20 mouse cellular contexts compared by ENCODE assay signal in genomic region chr16:19263235-19263634, GRCm38 (mm10). TPM values are rescaled to one million over a fixed set of nuclear protein-coding genes. Genes with fewer than 3 reads are reported as not detected.
DNase-seq lines count a peak whose midpoint lies in the region; ATAC-seq and TF ChIP-seq lines count a peak whose summit lies in the region.
"Had no signal": no experiment of that assay in that cellular context is flagged by ENCODE, and none has a peak within 500 bp of the region (broad histone marks: within the 10 kb centered on the region; RNA-seq: fewer than 3 reads in every experiment).

No protein-coding gene starts in this region.

- no peak for TF ChIP-seq EP300 in liver, postnatal 0 days (IDR thresholded peaks at IDR 0.05; ENCODE audit: low read depth)

- no peak for ATAC-seq in embryonic facial prominence, embryonic 11.5 days (replicated peaks; ENCODE audit: insufficient number of reproducible peaks, low FRiP score, low TSS enrichment, low read depth)
- no peak for ATAC-seq in liver, postnatal 0 days
- ATAC-seq in liver, embryonic 12.5 days, result no peak

- H3K27me3 ChIP-seq in embryonic facial prominence, embryonic 11.5 days (ENCODE audit: control insufficient read depth, insufficient read depth, low read length), result no peaks in the 10 kb centered on the region
- H3K27me3 ChIP-seq in embryonic facial prominence, embryonic 10.5 days (replicated peaks; ENCODE audit: low read depth, poor library complexity, severe bottlenecking), result no peaks in the 10 kb centered on the region
- H3K27me3 ChIP-seq in liver, postnatal 0 days (ENCODE audit: insufficient read depth, low read length), result no peaks in the 10 kb centered on the region
- no peaks in the 10 kb centered on the region for H3K27me3 ChIP-seq in liver, embryonic 12.5 days (replicated peaks)
- H3K27me3 ChIP-seq: embryonic facial prominence, embryonic 12.5 days; hindbrain, embryonic 15.5 days; limb, embryonic 12.5 days; megakaryocyte, embryonic 14.5 days had no signal

- H3K9ac ChIP-seq in embryonic facial prominence, embryonic 11.5 days (replicated peaks; ENCODE audit: low read length), result no peak overlapping the region
- H3K9ac ChIP-seq in liver, postnatal 0 days (replicated peaks), result no peak overlapping the region
- H3K9ac ChIP-seq in liver, embryonic 12.5 days, result no peak overlapping the region
- H3K9ac ChIP-seq: embryonic facial prominence, embryonic 12.5 days; hindbrain, embryonic 15.5 days; limb, embryonic 12.5 days had no signal

- no peaks in the 10 kb centered on the region for H3K9me3 ChIP-seq in embryonic facial prominence, embryonic 11.5 days (replicated peaks; ENCODE audit: control insufficient read depth, low read length)
- no peaks in the 10 kb centered on the region for H3K9me3 ChIP-seq in embryonic facial prominence, embryonic 10.5 days
- H3K9me3 ChIP-seq in liver, postnatal 0 days (ENCODE audit: low read length), result no peaks in the 10 kb centered on the region
- no peaks in the 10 kb centered on the region for H3K9me3 ChIP-seq in liver, embryonic 12.5 days (replicated peaks)
- H3K9me3 ChIP-seq: embryonic facial prominence, embryonic 12.5 days; forebrain, embryonic 10.5 days; hindbrain, embryonic 15.5 days; limb, embryonic 12.5 days; megakaryocyte, embryonic 14.5 days had no signal

- TF ChIP-seq CTCF in liver, postnatal 0 days (IDR thresholded peaks at IDR 0.05; ENCODE audit: low read depth), result peak; percentile 33

- no peaks in the 10 kb centered on the region for H3K4me1 ChIP-seq in embryonic facial prominence, embryonic 11.5 days (ENCODE audit: control insufficient read depth, insufficient read depth, low read length)
- H3K4me1 ChIP-seq in embryonic facial prominence, embryonic 10.5 days, result no peaks in the 10 kb centered on the region
- no peaks in the 10 kb centered on the region for H3K4me1 ChIP-seq in liver, postnatal 0 days (ENCODE audit: insufficient read depth)
- H3K4me1 ChIP-seq in liver, embryonic 12.5 days, result no peaks in the 10 kb centered on the region
- H3K4me1 ChIP-seq: embryonic facial prominence, embryonic 12.5 days; forebrain, embryonic 10.5 days; hindbrain, embryonic 15.5 days; limb, embryonic 12.5 days; megakaryocyte, embryonic 14.5 days had no signal

- 27% methylated on average over 1 of the region's 1 CpGs for WGBS in embryonic facial prominence, embryonic 11.5 days
- WGBS in embryonic facial prominence, embryonic 10.5 days, result 39% methylated on average over 1 of the region's 1 CpGs
- 29% methylated on average over 1 of the region's 1 CpGs for WGBS in liver, postnatal 0 days (ENCODE audit: insufficient replicate concordance)
- 36% methylated on average over 1 of the region's 1 CpGs for WGBS in liver, embryonic 12.5 days (ENCODE audit: insufficient replicate concordance)

- H3K4me3 ChIP-seq in embryonic facial prominence, embryonic 11.5 days (ENCODE audit: low read depth, low read length), result no peak overlapping the region
- no peak overlapping the region for H3K4me3 ChIP-seq in embryonic facial prominence, embryonic 10.5 days
- H3K4me3 ChIP-seq in liver, postnatal 0 days (ENCODE audit: low read depth, low read length), result no peak overlapping the region
- no peak overlapping the region for H3K4me3 ChIP-seq in liver, embryonic 12.5 days
- H3K4me3 ChIP-seq: embryonic facial prominence, embryonic 12.5 days; forebrain, embryonic 10.5 days; heart, adult 2 months; hindbrain, embryonic 15.5 days; limb, embryonic 12.5 days; megakaryocyte, embryonic 14.5 days; myocyte had no signal

- H3K36me3 ChIP-seq in embryonic facial prominence, embryonic 11.5 days (replicated peaks; ENCODE audit: control insufficient read depth, insufficient read depth, low read depth, low read length), result no peaks in the 10 kb centered on the region
- no peaks in the 10 kb centered on the region for H3K36me3 ChIP-seq in embryonic facial prominence, embryonic 10.5 days (replicated peaks)
- no peaks in the 10 kb centered on the region for H3K36me3 ChIP-seq in liver, postnatal 0 days (replicated peaks; ENCODE audit: insufficient read depth, low read length)
- H3K36me3 ChIP-seq in liver, embryonic 12.5 days, result no peaks in the 10 kb centered on the region
- H3K36me3 ChIP-seq: embryonic facial prominence, embryonic 12.5 days; forebrain, embryonic 10.5 days; hindbrain, embryonic 15.5 days; limb, embryonic 12.5 days had no signal

- no peak overlapping the region for H3K4me2 ChIP-seq in embryonic facial prominence, embryonic 11.5 days (ENCODE audit: low read depth, low read length)
- H3K4me2 ChIP-seq in liver, postnatal 0 days (ENCODE audit: low read depth, low read length), result no peak overlapping the region
- no peak overlapping the region for H3K4me2 ChIP-seq in liver, embryonic 12.5 days
- H3K4me2 ChIP-seq: embryonic facial prominence, embryonic 12.5 days; hindbrain, embryonic 15.5 days; limb, embryonic 12.5 days had no signal

- no peak overlapping the region for H3K27ac ChIP-seq in embryonic facial prominence, embryonic 11.5 days (replicated peaks; ENCODE audit: low read depth, low read length)
- no peak overlapping the region for H3K27ac ChIP-seq in embryonic facial prominence, embryonic 10.5 days (replicated peaks)
- H3K27ac ChIP-seq in liver, postnatal 0 days (ENCODE audit: low read depth), result no peak overlapping the region
- no peak overlapping the region for H3K27ac ChIP-seq in liver, embryonic 12.5 days
- H3K27ac ChIP-seq: embryonic facial prominence, embryonic 12.5 days; forebrain, embryonic 10.5 days; heart, adult 2 months; hindbrain, embryonic 15.5 days; limb, embryonic 12.5 days had no signal

- DNase-seq in embryonic facial prominence, embryonic 11.5 days (ENCODE audit: low spot score), result peak; percentile 0
- no peak for DNase-seq in embryonic facial prominence, embryonic 10.5 days (ENCODE audit: low spot score)
- DNase-seq in liver, postnatal 0 days, result no peak
- DNase-seq in A20 (ENCODE audit: low read depth, low spot score), result peak; percentile 86
- DNase-seq in induced T-regulatory cell, adult 2 months (ENCODE audit: low read depth), result peak; percentile 2
- no peak for DNase-seq in gastrocnemius, adult 18-20 months (ENCODE audit: low spot score)
- no peak for DNase-seq in heart, adult 8-10 months (ENCODE audit: low spot score)
- DNase-seq: cerebellum, adult 2 months; heart, adult 2 months; heart, postnatal 10 days; lung, adult 2 months; right cerebral cortex, postnatal 4 days had no signal

RNA-seq across cellular contexts. Expression of gene Olfr164, which starts 50.6 kb away (rescaled TPM):
- polyA plus RNA-seq in embryonic facial prominence, embryonic 11.5 days (2014; fragmentation: Nextera tagmentation; extraction: Ambion mirVana), result not detected in 2 replicates
- not detected in 2 replicates for polyA plus RNA-seq in embryonic facial prominence, embryonic 10.5 days (2016; fragmentation: Nextera tagmentation; extraction: Ambion mirVana)
- 0.07 TPM in 1 of 2 replicates, not detected in the other for polyA plus RNA-seq in liver, postnatal 0 days (2015; fragmentation: Nextera tagmentation; extraction: Ambion mirVana)
- polyA plus RNA-seq in liver, embryonic 12.5 days (2016; fragmentation: Nextera tagmentation; extraction: Ambion mirVana), result not detected in 2 replicates
- not detected for total RNA-seq in gastrocnemius, adult 18-20 months (2021)
- total RNA-seq in heart, adult 8-10 months (2022), result not detected
- total RNA-seq: heart, adult 2 months; heart, postnatal 10 days had no signal
- polyA plus RNA-seq: cerebellum, adult 2 months; embryonic facial prominence, embryonic 12.5 days; forebrain, embryonic 10.5 days; heart, adult 2 months; hindbrain, embryonic 15.5 days; large intestine, adult 2 months; limb, embryonic 12.5 days; lung, adult 2 months; myocyte had no signal

Comparison
In these comparisons a context has a peak if more than half of its experiments do, and no peak if none do; other contexts are left out.
1. DNase-seq: peak in embryonic facial prominence, embryonic 11.5 days (single experiment), A20 (single experiment) and induced T-regulatory cell, adult 2 months (single experiment); none in embryonic facial prominence, embryonic 10.5 days (single experiment), liver, postnatal 0 days (single experiment), gastrocnemius, adult 18-20 months (single experiment) and heart, adult 8-10 months (single experiment).